Mouse (Mus musculus): ENCODE results near the gene Arid1a. TPM values are rescaled to one million over a fixed set of nuclear protein-coding genes. Genes with fewer than 3 reads are reported as not detected.

The Arid1a gene
- total RNA-seq (2021) = 10 to 100 TPM; 51.8 to 54.7 TPM
- long read RNA-seq, experiment 1, partial matches to known transcripts = 2 of 6 reads
- long read RNA-seq, experiment 1, other reads (novel, unspliced or antisense) = 4 of 6 reads
- long read RNA-seq, experiment 2, partial matches to known transcripts = 4 of 4 reads
- long read RNA-seq, experiment 2, other reads (novel, unspliced or antisense) = 0 of 4 reads

- DNase-seq = peak; percentile 96 to 97
Observed at GRCm38 (mm10) chr4:133756514-133757268, at the start of gene Arid1a. Arid1a (minus strand) TSS chr4:133756769.

GRCm38 (mm10) chr4:133804401-133805263 lies 48.1 kb upstream of the Arid1a start:
- peak in 1 of 2 experiments; percentile 32 for DNase-seq

- DNase-seq = no peak
Observed at GRCm38 (mm10) chr4:133800589-133800988, 44.0 kb upstream of the Arid1a start.

GRCm38 (mm10) chr4:133793269-133793668 lies 36.7 kb upstream of the Arid1a start:
- no peak for DNase-seq

- peak; percentile 91 to 94 for DNase-seq
Observed at GRCm38 (mm10) chr4:133774570-133775554, 18.3 kb upstream of the Arid1a start.

- DNase-seq = no peak
Observed at GRCm38 (mm10) chr4:133769157-133769556, 12.6 kb upstream of the Arid1a start.

- no peak for DNase-seq
Observed at GRCm38 (mm10) chr4:133763112-133763511, 6.5 kb upstream of the Arid1a start.

- DNase-seq = no peak
Observed at GRCm38 (mm10) chr4:133759659-133760058, 3.1 kb upstream of the Arid1a start.

GRCm38 (mm10) chr4:133757269-133757835 lies 783 bp upstream of the Arid1a start:
- DNase-seq = peak; percentile 85 to 88

GRCm38 (mm10) chr4:133755861-133756371 lies 653 bp downstream of the Arid1a start:
- no peak for DNase-seq

- no peak for DNase-seq
Observed at GRCm38 (mm10) chr4:133754871-133755765, 1.5 kb downstream of the Arid1a start.

GRCm38 (mm10) chr4:133754238-133754637 lies 2.3 kb downstream of the Arid1a start:
- peak; percentile 97 to 98 for DNase-seq

- peak; percentile 79 to 81 for DNase-seq
Observed at GRCm38 (mm10) chr4:133753375-133754190, 3.0 kb downstream of the Arid1a start.

- DNase-seq = peak; percentile 48 to 68
Observed at GRCm38 (mm10) chr4:133752449-133753374, 3.9 kb downstream of the Arid1a start.

GRCm38 (mm10) chr4:133751521-133752448 lies 4.8 kb downstream of the Arid1a start:
- peak; percentile 44 to 45 for DNase-seq

- DNase-seq = no peak
Observed at GRCm38 (mm10) chr4:133750184-133750775, 6.3 kb downstream of the Arid1a start.

Measured in adrenal gland, postnatal 36 days (tissue).